Mouse (Mus musculus): ENCODE measurements at regions not wholly inside any gene's neighbourhood (a gene's known extent, or its start where the extent isn't known, plus 50 kb on each side); places are given as distances from the start of the nearest gene placed in this dataset.

GRCm38 (mm10) chr7:73664962-73665361 is 75.1 kb upstream of the Fam174b start:
- Histone ChIP-seq H3K4me1 (ENCODE audit: control insufficient read depth in 1 of 2, insufficient read depth in 2 of 2) (no peaks in the 10 kb centered on the region), H3K4me3 (replicated peaks in 1 of 3; ENCODE audit: low read depth in 2 of 3, low read length in 2 of 3, poor library complexity in 1 of 3) (no peak overlapping the region), H3K79me2 (replicated peaks; ENCODE audit: control insufficient read depth, extremely low read depth, insufficient read depth, poor library complexity, severe bottlenecking) (no peaks in the 10 kb centered on the region), H3K9ac (ENCODE audit: insufficient read depth, low read depth) (no peak overlapping the region), H3K36me3 (replicated peaks in 1 of 2; ENCODE audit: control insufficient read depth in 1 of 2, insufficient read depth in 1 of 2, low read length in 1 of 2) (no peaks in the 10 kb centered on the region), H3K27ac (ENCODE audit: insufficient read depth, low read depth) (no peak overlapping the region), H3K9me3 (replicated peaks; ENCODE audit: low read length) (no peaks in the 10 kb centered on the region), H3K27me3 (replicated peaks) (peaks cover 58% of the 10 kb centered on the region), H3K4me2 (ENCODE audit: insufficient read depth, low read depth, poor library complexity, severe bottlenecking) (no peak overlapping the region)
- DNase-seq (ENCODE audit: extremely low read depth), result no peak
- TF ChIP-seq POLR2A (IDR thresholded peaks at IDR 0.05; ENCODE audit: low read depth, low read length), result no peak
- no peak for TF ChIP-seq POLR2AphosphoS2 (IDR thresholded peaks at IDR 0.05; ENCODE audit: low read depth, low read length)
- TF ChIP-seq MAZ (IDR thresholded peaks at IDR 0.05; ENCODE audit: low read depth, low read length), result no peak
- no peak for TF ChIP-seq HCFC1 (IDR thresholded peaks at IDR 0.05; ENCODE audit: low read depth, low read length)
- no peak for TF ChIP-seq KAT2A (IDR thresholded peaks at IDR 0.05; ENCODE audit: insufficient replicate concordance, low read length)
- TF ChIP-seq TBP (conservative IDR thresholded peaks at IDR 0.05; ENCODE audit: low read depth, low read length), result no peak
- no peak for TF ChIP-seq UBTF (IDR thresholded peaks at IDR 0.05; ENCODE audit: low read depth, low read length)
- no peak for TF ChIP-seq JUND (conservative IDR thresholded peaks at IDR 0.05; ENCODE audit: low read depth, low read length)
- TF ChIP-seq E2F4 (IDR thresholded peaks at IDR 0.05; ENCODE audit: insufficient replicate concordance, low read depth, low read length), result no peak
- TF ChIP-seq RAD21 (IDR thresholded peaks at IDR 0.05; ENCODE audit: low read depth, low read length), result no peak
- no peak for TF ChIP-seq IRF4 (IDR thresholded peaks at IDR 0.05; ENCODE audit: low read depth, low read length)
- TF ChIP-seq ELF1 (IDR thresholded peaks at IDR 0.05; ENCODE audit: low read depth, low read length), result no peak
- no peak for TF ChIP-seq EP300 (IDR thresholded peaks at IDR 0.05; ENCODE audit: low read length)
- no peak for TF ChIP-seq MEF2A (IDR thresholded peaks at IDR 0.05; ENCODE audit: borderline replicate concordance, low read depth, low read length)
- no peak for TF ChIP-seq MYC (IDR thresholded peaks at IDR 0.05; ENCODE audit: low read depth, low read length)
- in situ Hi-C loops (cut with MboI; ENCODE audit: low pct_ligation_motif_present, low pct_unique_long_range_greater_than_20kb, low sequenced_read_pairs), result loop anchor here (25.0 kb wide), 2 partner anchors 97 to 347 kb away; partner anchors contain the start of gene St8sia2
- dilution Hi-C loops (cut with MboI; ENCODE audit: extremely low pct_ligation_motif_present, extremely low pct_unique_long_range_greater_than_20kb, low sequenced_read_pairs), result no loop called here

- H3K27ac ChIP-seq (ENCODE audit: insufficient read depth, low read depth), result no peak overlapping the region
- no peak overlapping the region for H3K9ac ChIP-seq (ENCODE audit: insufficient read depth, low read depth)
- H3K4me1 ChIP-seq (ENCODE audit: control insufficient read depth in 1 of 2, insufficient read depth in 2 of 2), result no peaks in the 10 kb centered on the region
- no peak for DNase-seq (ENCODE audit: extremely low read depth)
- no peak for TF ChIP-seq NRF1 (IDR thresholded peaks at IDR 0.05; ENCODE audit: low read depth, low read length)
- no peak for TF ChIP-seq CHD1 (IDR thresholded peaks at IDR 0.05; ENCODE audit: low read depth, low read length)
- no peak for TF ChIP-seq E2F4 (IDR thresholded peaks at IDR 0.05; ENCODE audit: insufficient replicate concordance, low read depth, low read length)
- TF ChIP-seq EP300 (IDR thresholded peaks at IDR 0.05; ENCODE audit: low read length), result no peak
- TF ChIP-seq RAD21 (IDR thresholded peaks at IDR 0.05; ENCODE audit: low read depth, low read length), result no peak
- TF ChIP-seq POLR2A (IDR thresholded peaks at IDR 0.05; ENCODE audit: low read depth, low read length), result no peak
- no peak for TF ChIP-seq KAT2A (IDR thresholded peaks at IDR 0.05; ENCODE audit: insufficient replicate concordance, low read length)
- TF ChIP-seq MAFK (IDR thresholded peaks at IDR 0.05; ENCODE audit: insufficient replicate concordance, low read length), result no peak
- TF ChIP-seq TBP (conservative IDR thresholded peaks at IDR 0.05; ENCODE audit: low read depth, low read length), result no peak
- TF ChIP-seq MYC (IDR thresholded peaks at IDR 0.05; ENCODE audit: low read depth, low read length), result no peak
- TF ChIP-seq MAX (IDR thresholded peaks at IDR 0.05; ENCODE audit: low read length), result no peak
- TF ChIP-seq USF1 (IDR thresholded peaks at IDR 0.05; ENCODE audit: low read depth, low read length), result no peak
- TF ChIP-seq CTCF (conservative IDR thresholded peaks at IDR 0.05 in 1 of 2, IDR thresholded peaks at IDR 0.05 in 1 of 2; ENCODE audit: low read depth in 2 of 2, low read length in 2 of 2), result no peak
- no peak for TF ChIP-seq MAZ (IDR thresholded peaks at IDR 0.05; ENCODE audit: low read depth, low read length)
- H3K36me3 ChIP-seq (replicated peaks in 1 of 2; ENCODE audit: control insufficient read depth in 1 of 2, insufficient read depth in 1 of 2, low read length in 1 of 2), result no peaks in the 10 kb centered on the region
- no peaks in the 10 kb centered on the region for H3K9me3 ChIP-seq (replicated peaks; ENCODE audit: low read length)
- peaks cover 60% of the 10 kb centered on the region for H3K27me3 ChIP-seq (replicated peaks)
- in situ Hi-C loops (cut with MboI; ENCODE audit: low pct_ligation_motif_present, low pct_unique_long_range_greater_than_20kb, low sequenced_read_pairs), result loop anchor here (25.0 kb wide), 2 partner anchors 100 to 350 kb away; partner anchors contain the start of gene St8sia2
- H3K4me3 ChIP-seq (replicated peaks in 1 of 3; ENCODE audit: low read depth in 2 of 3, low read length in 2 of 3, poor library complexity in 1 of 3), result no peak overlapping the region
- no peaks in the 10 kb centered on the region for H3K79me2 ChIP-seq (replicated peaks; ENCODE audit: control insufficient read depth, extremely low read depth, insufficient read depth, poor library complexity, severe bottlenecking)
- dilution Hi-C loops (cut with MboI; ENCODE audit: extremely low pct_ligation_motif_present, extremely low pct_unique_long_range_greater_than_20kb, low sequenced_read_pairs), result no loop called here
- no peak overlapping the region for H3K4me2 ChIP-seq (ENCODE audit: insufficient read depth, low read depth, poor library complexity, severe bottlenecking)
Observed at GRCm38 (mm10) chr7:73662536-73662935, 77.6 kb upstream of the Fam174b start.

Data from CH12.LX (cell line).